Mouse (Mus musculus): ENCODE results near the gene Tbrg1. TPM values are rescaled to one million over a fixed set of nuclear protein-coding genes. Genes with fewer than 3 reads are reported as not detected.

Tbrg1 gene
- total RNA-seq, 2 experiments from 2014 or later = 102 to 112 TPM

DNA sequence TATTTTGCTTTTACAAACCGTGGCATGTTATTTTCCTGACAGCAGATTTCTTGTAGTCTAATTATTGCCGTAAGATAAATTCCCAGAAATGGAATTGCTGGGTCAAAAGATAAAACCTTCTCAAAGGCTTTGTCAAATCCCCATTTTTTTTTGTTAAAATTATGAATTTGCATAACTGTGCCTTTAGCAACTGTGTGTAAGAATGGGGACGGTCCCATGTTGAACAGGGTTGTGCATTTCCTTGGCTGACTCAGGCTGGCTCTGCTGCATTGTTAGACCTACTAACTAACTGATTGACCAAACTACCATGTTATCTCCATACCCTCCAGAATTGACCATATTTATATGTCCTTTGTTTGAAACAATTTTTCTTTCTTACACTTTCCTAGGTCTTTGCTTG lies 22.8 kb downstream of the Tbrg1 start:
- DNase-seq (ENCODE audit: low spot score in 2 of 2) = no peak

DNA sequence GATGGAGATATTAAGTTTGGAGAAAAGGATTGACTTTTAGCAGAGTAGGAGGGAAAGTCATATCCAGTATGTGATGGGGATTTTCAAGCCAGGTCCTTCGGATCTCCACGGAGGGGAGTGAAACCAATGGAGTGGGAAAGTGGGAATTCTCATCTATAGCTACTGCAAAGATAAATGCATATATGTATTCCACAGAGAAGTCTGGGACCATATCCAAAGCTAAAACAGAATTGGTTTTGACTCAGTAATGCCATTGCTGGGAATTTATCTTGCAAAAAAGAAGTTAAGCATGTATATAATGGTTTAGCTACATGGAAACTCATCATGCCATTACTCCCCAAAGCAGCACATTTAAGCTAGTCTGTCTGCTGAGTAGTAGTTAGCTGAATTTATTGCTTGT lies 24.8 kb downstream of the Tbrg1 start:
- DNase-seq (ENCODE audit: low spot score in 2 of 2) = no peak

DNA sequence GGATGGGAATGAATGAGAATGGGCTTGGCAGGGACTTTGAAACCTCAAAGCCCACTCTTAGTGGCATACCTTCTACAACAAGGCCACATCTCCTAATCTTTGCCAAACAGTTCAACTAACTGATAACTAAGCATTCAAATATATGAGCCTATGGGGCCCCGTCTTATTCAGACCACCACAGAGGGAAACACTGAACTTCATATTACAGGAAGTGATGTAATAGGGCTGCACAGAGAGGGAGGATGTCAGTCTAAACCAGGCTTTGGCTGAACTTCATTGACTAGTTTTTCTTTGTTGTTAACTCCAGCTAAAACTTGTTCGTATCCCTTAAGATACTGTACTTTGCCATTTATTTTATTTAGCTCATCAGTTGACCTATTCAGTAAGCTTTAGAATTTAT lies 27.2 kb downstream of the Tbrg1 start:
- no peak for DNase-seq (ENCODE audit: low spot score in 2 of 2)

DNA sequence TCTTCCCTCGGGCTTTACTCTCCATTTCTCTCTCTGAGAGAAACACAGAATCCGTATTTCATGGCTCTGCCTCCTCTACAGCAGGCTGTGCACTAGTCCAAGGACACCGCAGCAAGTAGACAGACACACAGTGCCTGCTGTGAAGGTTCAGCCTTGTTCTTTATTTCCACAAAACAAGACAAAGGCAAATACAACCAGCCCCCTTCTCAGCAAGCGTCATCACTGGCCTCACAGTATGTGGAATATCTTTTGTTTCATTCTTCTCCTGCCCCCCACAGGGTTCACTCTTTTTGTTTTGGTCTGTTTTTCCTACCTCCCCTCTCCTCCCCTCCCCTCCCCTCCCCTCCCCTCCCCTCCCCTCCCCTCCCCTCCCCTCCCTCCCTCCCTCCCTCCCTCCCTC lies 28.5 kb downstream of the Tbrg1 start:
- DNase-seq (ENCODE audit: low spot score in 2 of 2) = no peak

DNA sequence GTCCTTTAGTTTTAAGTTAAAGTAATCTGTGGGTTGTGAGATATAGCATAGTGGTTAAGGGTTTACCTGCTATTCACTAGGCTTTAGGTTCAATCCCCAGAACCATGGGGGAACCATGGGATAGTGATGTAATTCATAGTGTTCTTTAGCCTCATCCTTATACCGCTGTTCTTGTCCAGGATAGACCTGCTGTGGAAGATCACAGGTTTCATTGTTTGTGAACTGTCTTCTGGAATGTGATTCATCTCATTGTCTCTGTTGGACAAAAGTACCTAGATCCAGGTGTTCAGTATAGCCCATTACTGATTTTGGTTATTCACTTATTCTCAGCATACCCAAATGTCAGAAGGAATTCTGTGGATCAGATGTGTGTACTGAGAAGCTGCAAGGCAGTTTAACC lies 29.8 kb downstream of the Tbrg1 start:
- DNase-seq (ENCODE audit: low spot score in 2 of 2) = no peak

DNA sequence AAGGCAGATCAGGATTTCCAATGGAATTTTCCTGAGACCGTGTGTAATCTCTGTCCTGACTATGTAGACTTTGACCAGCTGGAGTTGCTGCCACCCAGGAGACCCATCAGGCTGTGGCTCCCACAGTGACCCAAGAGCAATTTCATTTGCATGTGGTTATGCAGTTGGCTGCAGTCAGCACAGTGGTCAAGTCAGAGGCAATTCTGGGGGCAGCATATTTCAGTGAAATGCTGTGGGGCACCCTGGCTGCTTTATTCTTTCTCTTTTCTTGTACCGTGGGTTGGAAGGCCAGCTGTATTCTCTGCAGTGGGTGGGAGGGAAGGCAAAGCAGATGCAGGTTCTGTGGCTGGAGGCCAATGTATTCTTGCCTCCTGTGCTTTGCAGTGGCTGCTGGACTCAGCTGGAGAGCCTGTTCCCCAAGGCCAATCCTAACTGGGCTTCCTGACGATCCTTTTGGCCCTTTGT lies 31.0 kb downstream of the Tbrg1 start:
- DNase-seq (ENCODE audit: low spot score in 2 of 2) = no peak

DNA sequence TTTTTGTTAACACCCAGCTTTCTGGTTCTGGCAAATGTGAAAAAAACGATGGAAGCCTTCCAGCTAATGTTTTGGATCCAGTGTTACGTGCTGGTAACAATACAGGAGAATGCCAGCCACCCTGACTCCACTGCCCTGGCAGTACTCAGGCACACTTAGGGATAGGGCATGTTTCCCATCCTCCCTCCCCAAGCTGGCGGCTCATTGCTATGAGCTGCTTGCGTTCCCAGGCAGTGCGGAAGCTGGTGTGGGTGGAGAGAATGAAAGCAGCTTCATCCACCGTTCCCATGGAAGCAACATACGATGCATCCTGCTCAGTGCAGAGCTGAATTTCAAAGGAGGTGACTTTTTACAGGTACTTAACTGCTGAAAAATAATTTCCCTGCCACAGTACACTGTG lies 31.5 kb downstream of the Tbrg1 start:
- no peak for DNase-seq (ENCODE audit: low spot score in 2 of 2)

DNA sequence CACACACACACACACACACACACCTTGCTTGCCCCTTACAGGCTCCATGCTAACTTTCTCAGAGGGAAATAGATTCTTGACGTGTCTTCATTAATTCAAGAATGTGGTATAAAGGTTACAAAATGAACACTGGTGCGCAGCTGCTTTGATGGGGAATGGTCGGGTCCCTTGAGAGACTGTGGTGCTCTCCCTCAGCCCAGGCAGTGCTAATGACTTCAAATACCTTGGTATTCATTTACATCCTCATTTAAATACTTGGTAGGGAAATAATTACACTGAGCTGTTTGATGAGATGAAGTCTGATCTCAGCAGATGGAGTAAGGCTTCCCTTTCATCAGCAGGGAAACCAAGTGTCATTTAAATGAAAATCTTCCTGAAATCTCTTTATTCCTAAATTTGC lies 32.0 kb downstream of the Tbrg1 start:
- DNase-seq (ENCODE audit: low spot score in 2 of 2) = no peak

DNA sequence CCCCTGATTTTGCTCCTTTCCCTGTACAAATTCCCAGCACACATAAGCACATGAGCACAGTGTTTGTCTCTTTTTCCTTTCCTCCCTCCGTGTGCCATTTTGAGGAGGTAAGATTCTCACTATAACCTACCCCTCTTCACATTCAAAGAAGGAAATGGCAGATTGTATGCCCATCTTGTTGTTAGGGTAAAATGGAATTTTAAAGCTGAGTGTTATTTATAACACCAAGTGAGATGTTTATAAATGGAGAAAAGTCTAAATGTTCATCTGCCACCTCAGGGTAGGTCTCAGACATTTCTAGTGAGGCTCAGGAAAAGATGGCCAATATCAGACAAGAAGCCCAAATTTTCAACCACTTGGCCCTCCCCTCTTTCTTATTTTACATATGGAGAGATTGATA lies 32.6 kb downstream of the Tbrg1 start:
- no peak for DNase-seq (ENCODE audit: low spot score in 2 of 2)

DNA sequence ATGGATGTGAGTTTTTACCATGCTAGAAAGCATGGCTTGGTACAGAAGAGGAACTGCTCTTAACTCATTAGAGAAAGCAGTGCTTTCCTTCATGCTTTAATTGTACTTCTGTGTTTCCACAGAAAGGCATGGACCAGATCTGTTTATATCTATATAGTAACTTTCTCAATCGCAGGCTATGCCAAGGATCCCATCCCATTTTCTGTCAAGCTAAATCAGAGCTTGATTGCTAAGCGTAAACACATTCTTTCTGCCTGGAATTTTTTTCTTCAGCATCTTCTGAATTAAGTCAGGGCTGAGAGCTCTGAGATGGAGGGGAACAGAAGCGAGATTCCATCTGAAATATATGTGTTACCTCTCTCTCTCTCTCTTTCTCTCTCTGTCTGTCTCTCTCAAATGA lies 33.1 kb downstream of the Tbrg1 start:
- DNase-seq (ENCODE audit: low spot score in 2 of 2) = no peak

DNA sequence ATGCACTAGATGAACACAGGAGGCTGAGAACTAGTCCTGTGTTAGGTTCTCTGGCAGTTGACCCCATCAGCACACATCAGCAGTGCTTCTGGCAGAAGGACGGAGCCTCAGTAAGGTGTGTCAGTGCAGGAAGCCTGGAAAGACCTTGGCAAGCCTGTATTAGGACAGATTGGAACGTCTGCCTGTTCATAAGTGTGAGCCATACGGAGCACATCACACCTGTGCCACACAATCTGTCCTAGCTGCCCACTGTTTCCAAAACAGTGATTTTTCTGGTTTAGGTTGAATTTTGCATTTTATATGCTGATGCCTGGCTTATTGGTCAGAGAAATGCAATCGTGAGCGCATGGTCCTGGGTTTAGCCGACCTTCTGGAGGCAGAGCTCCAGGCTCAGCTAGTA lies 35.8 kb downstream of the Tbrg1 start:
- DNase-seq (ENCODE audit: low spot score in 2 of 2) = no peak

DNA sequence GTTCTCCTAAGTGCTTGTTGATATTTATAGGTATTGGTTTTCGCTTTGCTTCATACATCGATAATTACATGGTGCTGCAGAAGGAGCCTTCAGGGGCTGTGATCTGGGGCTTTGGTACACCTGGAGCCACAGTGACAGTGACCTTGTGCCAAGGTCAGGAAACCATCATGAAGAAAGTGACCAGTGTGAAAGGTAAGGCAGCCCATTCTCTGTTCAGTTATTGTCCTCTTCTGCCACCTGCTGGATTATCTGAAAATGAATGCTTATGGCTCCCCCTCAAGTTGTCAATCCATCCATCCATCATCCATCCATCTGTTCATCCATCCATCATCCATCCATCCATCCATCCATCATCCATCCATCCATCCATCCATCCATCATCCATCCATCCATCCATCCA lies 40.3 kb downstream of the Tbrg1 start:
- DNase-seq (ENCODE audit: low spot score in 2 of 2) = no peak

DNA sequence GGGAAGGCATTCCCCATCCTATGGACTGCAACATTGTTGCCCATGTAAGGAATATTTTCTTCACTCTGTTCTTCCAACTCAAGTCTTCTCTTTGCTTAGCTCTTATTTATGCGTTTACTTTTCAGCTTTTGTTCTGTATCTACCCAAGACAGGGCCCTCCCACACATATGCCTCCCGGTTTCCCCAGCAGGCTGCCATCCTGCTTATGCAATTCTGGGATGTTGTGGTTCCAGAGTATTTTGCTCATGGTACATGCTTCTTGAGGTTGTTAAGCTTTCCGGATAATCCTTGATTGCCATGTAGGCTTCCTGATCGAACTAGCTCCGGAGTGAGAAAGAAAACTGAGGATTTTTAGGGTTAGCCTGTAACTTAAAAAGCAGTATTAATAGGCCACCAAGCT lies 41.9 kb downstream of the Tbrg1 start:
- DNase-seq (ENCODE audit: low spot score in 2 of 2) = no peak

DNA sequence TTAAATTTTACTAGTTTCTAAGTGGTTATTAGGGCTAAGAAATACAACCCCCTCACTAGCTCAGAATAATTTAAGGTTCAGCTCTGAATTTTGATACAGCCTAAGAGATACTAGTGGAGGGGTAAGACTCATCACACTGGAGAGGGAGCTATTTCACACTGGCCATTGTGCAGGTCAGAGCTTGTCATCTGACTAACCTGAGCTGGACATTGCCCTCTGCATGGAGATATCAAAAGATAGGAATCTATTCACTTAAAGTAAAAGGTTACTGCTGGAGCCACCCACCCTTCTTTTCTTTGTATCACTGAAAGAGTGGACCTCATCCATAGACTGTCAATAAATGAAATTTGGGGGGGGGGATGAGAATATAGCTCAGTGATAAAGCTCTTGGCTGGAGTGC lies 42.8 kb downstream of the Tbrg1 start:
- no peak for DNase-seq (ENCODE audit: low spot score in 2 of 2)

DNA sequence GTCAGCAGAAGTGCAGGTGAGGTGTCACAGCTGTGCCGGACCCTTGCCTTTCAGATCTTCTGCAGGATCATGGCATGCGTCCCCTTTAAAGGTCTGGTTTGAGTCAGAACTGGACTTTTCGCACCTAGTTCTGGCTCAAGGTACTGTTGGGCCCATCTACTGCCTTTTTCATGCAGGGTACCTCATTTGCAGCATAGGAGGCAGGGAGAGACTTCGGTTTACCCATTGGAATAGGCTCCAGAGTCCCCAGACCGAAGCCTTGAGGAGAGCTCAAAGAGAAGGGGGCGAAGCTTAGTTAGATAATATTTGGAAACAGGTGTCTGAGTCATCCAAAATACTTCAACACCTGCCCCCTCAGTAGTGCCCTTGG lies 43.2 kb downstream of the Tbrg1 start:
- no peak for DNase-seq (ENCODE audit: low spot score in 2 of 2)

DNA sequence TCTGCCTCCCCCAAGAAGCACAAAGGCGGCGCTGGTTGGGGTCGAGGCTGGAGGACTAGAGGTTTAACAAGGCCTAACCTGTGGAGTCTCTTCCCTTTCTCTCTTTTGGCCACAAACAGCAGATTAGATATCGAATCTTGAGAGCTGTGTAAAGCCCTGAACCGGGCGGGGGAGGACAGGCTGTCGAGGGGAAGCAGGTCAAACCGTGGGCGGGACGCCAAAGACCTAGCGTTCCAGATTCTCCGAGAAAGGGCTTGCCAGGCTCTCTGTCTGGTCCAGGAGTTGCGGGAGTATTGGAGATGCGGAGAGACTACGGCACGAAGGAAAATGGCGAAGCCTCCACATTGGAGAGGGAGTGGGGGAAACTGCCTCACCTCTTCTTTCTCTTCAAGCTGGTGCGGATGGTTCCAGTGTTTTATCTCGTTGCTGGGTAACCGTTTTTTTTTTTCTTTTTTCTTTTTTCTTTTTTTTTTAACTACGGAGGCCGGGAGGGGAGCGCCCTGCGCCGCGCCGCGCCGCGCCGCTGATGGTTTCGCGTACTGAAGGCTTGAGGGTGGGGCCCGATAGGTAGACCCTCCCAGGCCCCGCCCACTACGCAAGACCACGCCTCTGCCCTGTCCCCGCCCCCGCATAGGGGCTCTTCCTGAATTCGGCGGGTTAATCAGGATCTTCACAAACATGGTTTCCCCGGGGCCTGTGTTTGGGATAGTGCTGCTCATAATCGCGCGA lies 43.8 kb downstream of the Tbrg1 start, which contains the start of gene Spa17:
Gene Spa17, minus strand, starts transcription at position 541 of the 729 bp plus-strand sequence.
- peak; percentile 71 to 80 for DNase-seq (ENCODE audit: low spot score in 2 of 2)

DNA sequence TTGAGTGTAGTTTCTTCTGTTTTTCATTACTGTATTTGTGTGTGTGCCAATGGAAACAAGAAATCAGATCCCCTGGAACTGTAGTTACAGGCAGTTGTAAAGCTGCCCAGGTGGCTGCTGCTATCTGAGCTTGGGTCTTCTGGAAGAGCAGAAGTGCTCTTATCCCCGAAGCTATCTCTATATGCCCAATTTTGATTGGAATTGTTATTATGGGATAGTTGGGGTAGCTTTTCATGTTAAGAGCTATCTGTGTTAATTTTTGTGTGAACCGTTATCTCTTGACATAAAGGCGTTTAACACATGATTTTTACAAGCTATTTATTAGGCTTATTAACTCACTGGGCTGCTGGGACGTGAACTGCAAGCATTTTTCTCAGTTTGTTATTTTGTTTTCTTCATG lies 47.6 kb downstream of the Tbrg1 start:
- DNase-seq (ENCODE audit: low spot score in 2 of 2) = no peak

DNA sequence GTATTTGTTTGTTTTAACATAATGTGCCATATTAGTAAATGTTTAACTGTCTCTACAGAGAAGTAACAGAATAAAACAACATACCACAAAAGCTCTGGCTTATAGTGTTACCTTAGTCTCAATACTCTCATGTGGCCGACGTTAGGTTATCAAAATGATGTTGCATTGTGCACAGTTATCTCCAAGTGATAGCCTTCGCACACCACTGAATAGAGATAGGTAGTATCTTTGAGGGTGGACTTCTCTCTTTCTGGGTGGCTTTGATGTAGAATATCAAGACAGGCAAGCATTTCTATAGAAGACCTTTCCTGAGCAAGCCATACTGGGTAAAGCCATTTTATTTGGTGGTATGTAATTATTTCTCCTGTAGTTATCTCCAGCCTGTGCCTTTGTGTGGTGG lies 52.0 kb downstream of the Tbrg1 start:
- DNase-seq (ENCODE audit: low spot score in 2 of 2) = no peak

DNA sequence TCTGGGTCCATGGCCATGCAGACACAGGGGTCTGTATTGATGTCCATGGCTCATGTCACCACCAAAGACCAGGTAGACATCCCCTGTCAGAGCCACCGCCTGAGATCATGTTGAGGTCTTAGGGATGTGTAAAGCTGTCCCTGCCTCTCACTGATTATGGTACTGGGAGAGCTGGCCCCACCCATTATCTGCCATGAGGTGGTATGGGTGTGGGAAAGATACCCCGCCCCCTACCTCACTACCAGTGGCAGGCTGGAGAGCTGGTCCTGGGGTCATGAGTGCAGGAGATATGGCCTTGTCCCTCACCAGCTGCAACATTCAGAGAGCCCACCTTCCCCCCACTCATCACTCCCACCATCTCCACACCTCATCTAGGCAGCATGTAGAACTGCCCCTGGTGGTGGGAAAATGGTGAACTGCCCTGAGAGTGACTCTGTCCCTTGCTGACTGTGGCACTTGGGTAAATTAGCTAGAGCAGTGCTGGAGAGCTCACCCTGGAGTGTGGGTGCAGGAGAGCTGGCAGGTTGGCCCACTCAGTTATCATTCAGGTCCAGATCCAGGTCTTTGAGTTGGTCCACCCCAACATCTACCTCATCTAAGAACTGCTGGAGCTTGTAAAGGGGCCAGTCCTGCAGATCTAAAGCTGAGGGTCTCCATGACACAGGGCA lies 56.4 kb downstream of the Tbrg1 start:
- no peak for DNase-seq (ENCODE audit: low spot score in 2 of 2)

Data from adrenal gland, postnatal 4 days (tissue).